Mouse (Mus musculus) CH12.LX (cell line): ENCODE measurements around the gene Fgf9.

Experiments
- CTCF ChIP-seq, 2 experiments: IDR thresholded peaks in 1 of 2; conservative IDR thresholded peaks in 1 of 2; 2 replicates each; pipeline ENCODE4 v1.5.1; 2011 to 2012; ENCODE audit warnings: low read depth in 2 of 2, low read length in 2 of 2, improper control_type of control experiment in 1 of 2, inconsistent platforms in 1 of 2, mild to moderate bottlenecking in 1 of 2, moderate library complexity in 1 of 2
- E2F4 ChIP-seq: IDR thresholded peaks from 2 replicates; pipeline ENCODE4 v1.6.1; 2011; ENCODE audit warnings: low read depth, low read length, improper control_type of control experiment; ENCODE audit not compliant: insufficient replicate concordance
- EP300 ChIP-seq: IDR thresholded peaks from 2 replicates; pipeline ENCODE4 v1.6.1; 2011; ENCODE audit warnings: low read length, improper control_type of control experiment
- KAT2A ChIP-seq: IDR thresholded peaks from 2 replicates; pipeline ENCODE4 v1.6.1; 2012; ENCODE audit warnings: low read length, improper control_type of control experiment, inconsistent platforms; ENCODE audit not compliant: insufficient replicate concordance
- USF2 ChIP-seq: conservative IDR thresholded peaks from 2 replicates; pipeline ENCODE4 v1.6.1; 2011; ENCODE audit warnings: low read depth, low read length, improper control_type of control experiment
- ZKSCAN1 ChIP-seq: IDR thresholded peaks from 2 replicates; pipeline ENCODE4 v1.6.1; 2012; ENCODE audit warnings: low read depth, inconsistent platforms, low read length, improper control_type of control experiment, borderline replicate concordance

DNA sequence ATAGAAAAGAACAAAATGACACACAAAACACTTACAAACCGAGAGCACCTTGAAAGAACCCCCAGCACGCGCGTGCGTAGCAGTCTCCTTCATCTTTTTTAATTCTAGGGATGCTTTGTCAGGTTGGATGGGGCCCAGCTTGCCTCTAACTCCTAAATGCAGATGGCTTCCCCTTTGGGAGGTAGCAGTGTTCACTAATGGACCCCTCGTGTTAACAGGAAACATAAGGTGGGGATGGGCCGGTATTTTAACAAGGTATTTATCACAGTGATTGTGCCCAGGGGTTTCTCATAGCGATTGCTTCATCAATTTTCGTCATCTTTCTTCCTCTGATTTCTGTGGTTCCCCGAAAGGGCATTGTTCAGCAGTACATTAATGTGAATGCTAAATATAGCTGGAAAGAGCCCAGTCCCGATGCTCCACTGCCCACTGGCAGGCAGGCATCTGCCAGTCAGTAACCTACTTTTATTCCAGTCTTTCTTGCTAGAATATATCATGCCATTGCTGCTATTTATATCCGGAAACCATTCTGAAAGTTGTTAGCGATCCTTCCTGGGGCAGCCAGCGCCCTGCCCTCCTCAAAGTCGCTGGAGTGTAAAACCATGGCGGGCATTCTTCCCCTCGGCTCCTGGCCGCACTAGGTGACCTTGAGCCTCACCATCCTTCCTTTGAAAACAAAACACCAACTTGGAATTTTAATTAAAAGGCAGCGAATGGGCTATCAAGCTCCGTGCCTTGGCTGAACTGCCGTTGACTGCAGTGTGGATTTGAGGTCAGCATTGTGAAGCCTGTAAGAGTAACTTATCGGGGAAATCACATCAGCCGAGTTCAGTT lies 79.5 kb downstream of the Fgf9 start:
- no peak for TF ChIP-seq KAT2A
- no peak for TF ChIP-seq CTCF (conservative IDR thresholded peaks at IDR 0.05 in 1 of 2, IDR thresholded peaks at IDR 0.05 in 1 of 2; ENCODE audit: low read depth in 2 of 2, low read length in 2 of 2)
- TF ChIP-seq EP300 = no peak
- no peak for TF ChIP-seq ZKSCAN1
- TF ChIP-seq USF2 = no peak
- TF ChIP-seq E2F4 = no peak
